Mouse (Mus musculus): ENCODE measurements around the gene Klk5. TPM values are rescaled to one million over a fixed set of nuclear protein-coding genes. Genes with fewer than 3 reads are reported as not detected.
A peak's percentile ranks its signal among the peaks of the same experiment; 100 is the strongest.

The Klk5 gene
- 0.18 and 0.33 TPM in 2 replicates for polyA plus RNA-seq (2016; fragmentation: Nextera tagmentation; extraction: Ambion mirVana)

GRCm38 (mm10) chr7:43841701-43842100, at the start of gene Klk5:
Gene Klk5, plus strand, starts transcription at chr7:43841971.
- ATAC-seq (ENCODE audit: low FRiP score, low read depth): no peak
- Histone ChIP-seq H3K9me3 (no peaks in the 10 kb centered on the region), H3K4me3 (no peak within 1 kb of the TSS), H3K9ac (replicated peaks) (no peak within 1 kb of the TSS), H3K36me3 (no peaks in the 10 kb centered on the region), H3K4me1 (no peaks in the 10 kb centered on the region), H3K27ac (replicated peaks) (no peak within 1 kb of the TSS), H3K27me3 (no peaks in the 10 kb centered on the region), H3K4me2 (replicated peaks) (no peak within 1 kb of the TSS)
- WGBS: 80% methylated on average over 3 of the region's 3 CpGs

GRCm38 (mm10) chr7:43796355-43796754, 45.4 kb upstream of the Klk5 start:
- Histone ChIP-seq H3K27me3 (peaks cover 45% of the 10 kb centered on the region), H3K4me3 (peak overlapping the region; percentile 48), H3K4me1 (peaks cover 12% of the 10 kb centered on the region), H3K27ac (replicated peaks) (no peak overlapping the region), H3K9ac (replicated peaks) (no peak overlapping the region), H3K36me3 (no peaks in the 10 kb centered on the region), H3K9me3 (no peaks in the 10 kb centered on the region), H3K4me2 (replicated peaks) (peak overlapping the region; percentile 76)
- ATAC-seq (ENCODE audit: low FRiP score, low read depth): no peak
- WGBS: 8% methylated on average over 7 of the region's 8 CpGs

- under 1% methylated on average over 28 of the region's 28 CpGs for WGBS
- H3K36me3 ChIP-seq: no peaks in the 10 kb centered on the region
- no peaks in the 10 kb centered on the region for H3K9me3 ChIP-seq
- peak within 1 kb of the TSS; percentile 43 for H3K9ac ChIP-seq (replicated peaks)
- peak within 1 kb of the TSS; percentile 76 for H3K4me2 ChIP-seq (replicated peaks)
- ATAC-seq (ENCODE audit: low FRiP score, low read depth): no peak
- peaks cover 12% of the 10 kb centered on the region for H3K4me1 ChIP-seq
- no peak within 1 kb of the TSS for H3K27ac ChIP-seq (replicated peaks)
- H3K4me3 ChIP-seq: peak within 1 kb of the TSS; percentile 48
- peaks cover 45% of the 10 kb centered on the region for H3K27me3 ChIP-seq
Observed at GRCm38 (mm10) chr7:43797333-43797769, 44.4 kb upstream of the Klk5 start, which contains the start of gene Klk8. Gene Klk8, plus strand, starts transcription at chr7:43797577.

- H3K27me3 ChIP-seq: peaks cover 45% of the 10 kb centered on the region
- ATAC-seq (ENCODE audit: low FRiP score, low read depth): peak; percentile 34; the same call in 1 of the 2 replicates
- H3K27ac ChIP-seq (replicated peaks): no peak overlapping the region
- no peaks in the 10 kb centered on the region for H3K9me3 ChIP-seq
- H3K9ac ChIP-seq (replicated peaks): no peak overlapping the region
- H3K36me3 ChIP-seq: no peaks in the 10 kb centered on the region
- peak overlapping the region; percentile 48 for H3K4me3 ChIP-seq
- H3K4me2 ChIP-seq (replicated peaks): peak overlapping the region; percentile 76
- 36% methylated on average over 13 of the region's 13 CpGs for WGBS
- peaks cover 12% of the 10 kb centered on the region for H3K4me1 ChIP-seq
Observed at GRCm38 (mm10) chr7:43797844-43798462, 43.8 kb upstream of the Klk5 start.

- Histone ChIP-seq H3K4me1 (peaks cover 12% of the 10 kb centered on the region), H3K4me2 (replicated peaks) (no peak overlapping the region), H3K27me3 (peaks cover 41% of the 10 kb centered on the region), H3K27ac (replicated peaks) (no peak overlapping the region), H3K4me3 (no peak overlapping the region), H3K9ac (replicated peaks) (no peak overlapping the region), H3K36me3 (no peaks in the 10 kb centered on the region), H3K9me3 (no peaks in the 10 kb centered on the region)
- 74% methylated on average over 7 of the region's 7 CpGs for WGBS
- no peak for ATAC-seq (ENCODE audit: low FRiP score, low read depth)
Observed at GRCm38 (mm10) chr7:43799876-43800275, 41.9 kb upstream of the Klk5 start.

- Histone ChIP-seq H3K27ac (replicated peaks) (no peak within 1 kb of the TSS), H3K4me3 (no peak within 1 kb of the TSS), H3K27me3 (no peaks in the 10 kb centered on the region), H3K9me3 (no peaks in the 10 kb centered on the region), H3K4me2 (replicated peaks) (no peak within 1 kb of the TSS), H3K4me1 (no peaks in the 10 kb centered on the region), H3K36me3 (no peaks in the 10 kb centered on the region), H3K9ac (replicated peaks) (no peak within 1 kb of the TSS)
- no peak for ATAC-seq (ENCODE audit: low FRiP score, low read depth)
- 52% methylated on average over 5 of the region's 5 CpGs for WGBS
Observed at GRCm38 (mm10) chr7:43810994-43811393, 30.8 kb upstream of the Klk5 start, which contains the start of gene Klk7. Gene Klk7, plus strand, starts transcription at chr7:43811294.

- Histone ChIP-seq H3K4me3 (no peak overlapping the region), H3K27me3 (no peaks in the 10 kb centered on the region), H3K9me3 (no peaks in the 10 kb centered on the region), H3K4me1 (no peaks in the 10 kb centered on the region), H3K9ac (replicated peaks) (no peak overlapping the region), H3K36me3 (no peaks in the 10 kb centered on the region), H3K4me2 (replicated peaks) (no peak overlapping the region), H3K27ac (replicated peaks) (no peak overlapping the region)
- ATAC-seq (ENCODE audit: low FRiP score, low read depth): no peak
- WGBS: 88% methylated on average over 7 of the region's 7 CpGs
Observed at GRCm38 (mm10) chr7:43815211-43815610, 26.6 kb upstream of the Klk5 start.

GRCm38 (mm10) chr7:43816746-43817145, 25.0 kb upstream of the Klk5 start:
- ATAC-seq (ENCODE audit: low FRiP score, low read depth): no peak
- no peak overlapping the region for H3K4me2 ChIP-seq (replicated peaks)
- no peak overlapping the region for H3K27ac ChIP-seq (replicated peaks)
- H3K9me3 ChIP-seq: no peaks in the 10 kb centered on the region
- H3K27me3 ChIP-seq: no peaks in the 10 kb centered on the region
- no peaks in the 10 kb centered on the region for H3K4me1 ChIP-seq
- H3K9ac ChIP-seq (replicated peaks): no peak overlapping the region
- no peaks in the 10 kb centered on the region for H3K36me3 ChIP-seq
- H3K4me3 ChIP-seq: no peak overlapping the region

- no peaks in the 10 kb centered on the region for H3K9me3 ChIP-seq
- H3K27ac ChIP-seq (replicated peaks): no peak overlapping the region
- H3K36me3 ChIP-seq: no peaks in the 10 kb centered on the region
- WGBS: 90% methylated on average over 7 of the region's 7 CpGs
- H3K4me1 ChIP-seq: no peaks in the 10 kb centered on the region
- H3K9ac ChIP-seq (replicated peaks): no peak overlapping the region
- H3K4me3 ChIP-seq: no peak overlapping the region
- no peak for ATAC-seq (ENCODE audit: low FRiP score, low read depth)
- H3K27me3 ChIP-seq: no peaks in the 10 kb centered on the region
- H3K4me2 ChIP-seq (replicated peaks): no peak overlapping the region
Observed at GRCm38 (mm10) chr7:43821581-43821980, 20.2 kb upstream of the Klk5 start.

- Histone ChIP-seq H3K4me3 (no peak within 1 kb of the TSS), H3K9ac (replicated peaks) (no peak within 1 kb of the TSS), H3K4me1 (no peaks in the 10 kb centered on the region), H3K9me3 (no peaks in the 10 kb centered on the region), H3K27ac (replicated peaks) (no peak within 1 kb of the TSS), H3K27me3 (no peaks in the 10 kb centered on the region), H3K4me2 (replicated peaks) (no peak within 1 kb of the TSS), H3K36me3 (no peaks in the 10 kb centered on the region)
- 80% methylated on average over 10 of the region's 10 CpGs for WGBS
- ATAC-seq (ENCODE audit: low FRiP score, low read depth): no peak
Observed at GRCm38 (mm10) chr7:43824199-43824598, 17.6 kb upstream of the Klk5 start, which contains the start of gene Klk6. Gene Klk6, plus strand, starts transcription at chr7:43824499.

GRCm38 (mm10) chr7:43826056-43826455, 15.7 kb upstream of the Klk5 start:
- Histone ChIP-seq H3K4me1 (no peaks in the 10 kb centered on the region), H3K4me2 (replicated peaks) (no peak overlapping the region), H3K36me3 (no peaks in the 10 kb centered on the region), H3K27ac (replicated peaks) (no peak overlapping the region), H3K9me3 (no peaks in the 10 kb centered on the region), H3K9ac (replicated peaks) (no peak overlapping the region), H3K4me3 (no peak overlapping the region), H3K27me3 (no peaks in the 10 kb centered on the region)
- no peak for ATAC-seq (ENCODE audit: low FRiP score, low read depth)
- 87% methylated on average over 5 of the region's 5 CpGs for WGBS

GRCm38 (mm10) chr7:43827706-43828105, 14.1 kb upstream of the Klk5 start:
- no peak for ATAC-seq (ENCODE audit: low FRiP score, low read depth)
- H3K9ac ChIP-seq (replicated peaks): no peak overlapping the region
- no peak overlapping the region for H3K27ac ChIP-seq (replicated peaks)
- no peaks in the 10 kb centered on the region for H3K4me1 ChIP-seq
- H3K9me3 ChIP-seq: no peaks in the 10 kb centered on the region
- 85% methylated on average over 4 of the region's 4 CpGs for WGBS
- H3K27me3 ChIP-seq: no peaks in the 10 kb centered on the region
- no peaks in the 10 kb centered on the region for H3K36me3 ChIP-seq
- no peak overlapping the region for H3K4me3 ChIP-seq
- no peak overlapping the region for H3K4me2 ChIP-seq (replicated peaks)

GRCm38 (mm10) chr7:43829006-43829405, 12.8 kb upstream of the Klk5 start:
- WGBS: 91% methylated on average over 8 of the region's 8 CpGs
- H3K4me1 ChIP-seq: no peaks in the 10 kb centered on the region
- no peak for ATAC-seq (ENCODE audit: low FRiP score, low read depth)

More at GRCm38 (mm10) chr7:43829006-43829405, 12.8 kb upstream of the Klk5 start:
- Histone ChIP-seq H3K4me3 (no peak overlapping the region), H3K27me3 (no peaks in the 10 kb centered on the region), H3K9me3 (no peaks in the 10 kb centered on the region), H3K27ac (replicated peaks) (no peak overlapping the region), H3K36me3 (no peaks in the 10 kb centered on the region), H3K9ac (replicated peaks) (no peak overlapping the region), H3K4me2 (replicated peaks) (no peak overlapping the region)

Measured in midbrain, embryonic 12.5 days (tissue).